Mouse (Mus musculus) forebrain, embryonic 16.5 days (tissue): Measurements from ENCODE around the gene Olfr1364. TPM values are rescaled to one million over a fixed set of nuclear protein-coding genes. Genes with fewer than 3 reads are reported as not detected.

Experiments used
- polyA plus RNA-seq: library from polyadenylated mRNA; unstranded; fragments of >200 nt; fragmentation: Nextera tagmentation; extraction: Ambion mirVana; gene quantifications from 2 replicates; pipeline ENCODE4 v1.2.1, GENCODE M21; 2015

Olfr1364 gene
- polyA plus RNA-seq, 1 experiment from 2014 or later, result not detected

Other genes starting within 250 kb of the Olfr1364 start
- gene Olfr1367, start 234.8 kb downstream of the Olfr1364 start, polyA plus RNA-seq, result not detected in 2 replicates
- 15.5 and 16.1 TPM in 2 replicates for gene Zscan12, start 218.9 kb downstream of the Olfr1364 start, polyA plus RNA-seq
- 92.6 and 93.3 TPM in 2 replicates for gene Zkscan3, start 179.0 kb downstream of the Olfr1364 start, polyA plus RNA-seq
- 2.0 and 3.4 TPM in 2 replicates for gene Pgbd1, start 140.7 kb downstream of the Olfr1364 start, polyA plus RNA-seq
- gene Zscan26, start 128.0 kb downstream of the Olfr1364 start, polyA plus RNA-seq, result 16.2 and 22.1 TPM in 2 replicates
- gene Nkapl, start 113.2 kb downstream of the Olfr1364 start, polyA plus RNA-seq, result 2.8 and 4.3 TPM in 2 replicates
- gene Zkscan4, start 102.9 kb downstream of the Olfr1364 start, polyA plus RNA-seq, result 10.1 and 10.7 TPM in 2 replicates
- not detected in 2 replicates for gene Gm10065, start 102.3 kb downstream of the Olfr1364 start, polyA plus RNA-seq
- gene AK157302, start 86.5 kb downstream of the Olfr1364 start, polyA plus RNA-seq, result 0.35 and 0.48 TPM in 2 replicates
- gene Gm11273, start 80.3 kb downstream of the Olfr1364 start, polyA plus RNA-seq, result 7.4 and 8.0 TPM in 2 replicates
- 6.9 and 8.0 TPM in 2 replicates for gene Zkscan8, start 50.6 kb downstream of the Olfr1364 start, polyA plus RNA-seq
- gene Olfr1366, start 39.0 kb downstream of the Olfr1364 start, polyA plus RNA-seq, result 0.15 and 0.29 TPM in 2 replicates
- 0.07 TPM in 1 of 2 replicates, not detected in the other for gene Olfr1535, start 21.9 kb downstream of the Olfr1364 start, polyA plus RNA-seq
- not detected in 2 replicates for gene Olfr1362, start 32.3 kb upstream of the Olfr1364 start, polyA plus RNA-seq
- 0.06 TPM in 1 of 2 replicates, not detected in the other for gene Olfr11, start 60.8 kb upstream of the Olfr1364 start, polyA plus RNA-seq
- not detected in 2 replicates for gene Olfr1361, start 81.6 kb upstream of the Olfr1364 start, polyA plus RNA-seq
- not detected in 2 replicates for gene Olfr1360, start 95.6 kb upstream of the Olfr1364 start, polyA plus RNA-seq
- gene Olfr1359, start 116.4 kb upstream of the Olfr1364 start, polyA plus RNA-seq, result not detected in 2 replicates
- gene Hist1h2bl, start 134.4 kb upstream of the Olfr1364 start, polyA plus RNA-seq, result 1.9 TPM in 1 of 2 replicates, not detected in the other
- gene Hist1h2ai, start 134.7 kb upstream of the Olfr1364 start, polyA plus RNA-seq, result 12.5 and 20.8 TPM in 2 replicates
- gene Hist1h3h, start 135.9 kb upstream of the Olfr1364 start, polyA plus RNA-seq, result 2.2 and 3.7 TPM in 2 replicates
- 1.2 and 2.2 TPM in 2 replicates for gene Hist1h2bm, start 140.3 kb upstream of the Olfr1364 start, polyA plus RNA-seq
- gene Hist1h4j, start 153.3 kb upstream of the Olfr1364 start, polyA plus RNA-seq, result 0.94 and 1.2 TPM in 2 replicates
- gene Hist1h4k, start 168.7 kb upstream of the Olfr1364 start, polyA plus RNA-seq, result 1.5 and 1.6 TPM in 2 replicates
- 12.3 and 18.7 TPM in 2 replicates for gene Hist1h2ak, start 172.1 kb upstream of the Olfr1364 start, polyA plus RNA-seq
- 0.85 and 2.3 TPM in 2 replicates for gene Hist1h2bn, start 172.4 kb upstream of the Olfr1364 start, polyA plus RNA-seq
- gene Hist1h1b, start 198.9 kb upstream of the Olfr1364 start, polyA plus RNA-seq, result 6.5 and 7.8 TPM in 2 replicates
- gene Hist1h3i, start 201.6 kb upstream of the Olfr1364 start, polyA plus RNA-seq, result 49.1 and 60.2 TPM in 2 replicates
- 1.7 TPM in 1 of 2 replicates, not detected in the other for gene Hist1h2an, start 205.5 kb upstream of the Olfr1364 start, polyA plus RNA-seq
- gene Hist1h2bp, start 205.7 kb upstream of the Olfr1364 start, polyA plus RNA-seq, result 2.0 TPM in 1 of 2 replicates, not detected in the other
- gene Hist1h2bq, start 228.4 kb upstream of the Olfr1364 start, polyA plus RNA-seq, result 7.9 and 8.0 TPM in 2 replicates
- not detected in 2 replicates for gene Hist1h2ao, start 228.7 kb upstream of the Olfr1364 start, polyA plus RNA-seq
- not detected in 2 replicates for gene Hist1h4m, start 230.0 kb upstream of the Olfr1364 start, polyA plus RNA-seq